Mouse (Mus musculus) gastrocnemius, postnatal 4 days (tissue): Measurements from ENCODE around the gene Cygb. TPM values are rescaled to one million over a fixed set of nuclear protein-coding genes. Genes with fewer than 3 reads are reported as not detected.
"Not testable (repeated sequence)": the region's sequence is repeated elsewhere in the genome, so short reads cannot be mapped to it uniquely, and the experiment has no call there.

Experiments
- DNase-seq, 2 experiments: peaks; one replicate each; pipeline ENCODE4 v3.0.0; 2021 to 2022; ENCODE audit warnings: low spot score in 2 of 2, mixed read lengths in 2 of 2
- total RNA-seq, 2 experiments: library from RNA; stranded (reverse); gene quantifications; 2 replicates each; pipeline ENCODE4 v1.2.3; 2021

Cygb gene
- total RNA-seq, 2 experiments from 2014 or later, result 26.5 to 30.5 TPM

DNA sequence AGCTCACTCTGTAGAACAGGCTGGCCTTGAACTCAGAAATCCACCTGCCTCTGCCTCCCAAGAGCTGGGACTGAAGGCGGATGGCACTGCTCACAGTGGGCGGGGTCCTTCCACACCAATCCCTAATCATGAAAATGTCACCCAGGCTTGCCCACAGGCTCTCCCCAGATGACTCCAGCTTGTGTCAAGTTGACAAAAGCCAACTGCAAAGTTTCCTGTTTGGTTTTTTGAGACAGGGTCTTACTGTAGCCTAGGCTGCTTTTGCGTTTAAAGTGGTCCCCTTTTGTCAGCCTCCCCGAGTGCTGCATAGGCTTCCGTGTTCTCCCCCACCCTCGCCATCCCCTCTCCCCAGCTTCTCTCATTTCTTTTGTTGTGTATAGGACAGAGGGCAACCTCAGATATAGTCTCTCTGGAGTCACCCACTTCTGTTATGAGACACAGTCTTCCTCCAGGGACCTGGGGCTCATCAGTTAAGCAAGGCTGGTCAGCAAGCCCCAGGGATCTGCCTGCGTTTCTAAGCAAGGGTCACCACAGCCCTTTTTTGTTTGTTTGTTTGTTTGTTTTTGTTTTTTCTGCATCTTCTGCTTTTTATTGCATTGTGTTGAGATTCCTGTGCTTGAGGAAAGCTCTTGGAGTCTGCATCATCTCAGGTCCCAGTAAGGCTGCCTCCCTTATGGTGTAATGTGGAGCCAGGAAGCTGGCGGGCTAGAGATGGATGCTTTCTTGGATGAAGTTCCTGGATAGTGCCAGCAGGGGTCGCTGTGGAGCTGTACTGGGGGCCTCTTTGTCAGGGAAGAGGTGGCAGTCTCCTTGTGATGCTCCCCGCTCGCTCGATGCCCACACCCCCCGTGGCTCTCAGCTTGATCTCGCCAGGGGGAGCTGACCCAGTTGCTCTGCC lies 11.2 kb downstream of the Cygb start:
- DNase-seq, result peak; percentile 88 to 90

- DNase-seq, result no peak
Observed at GRCm38 (mm10) chr11:116641731-116642130, 12.4 kb downstream of the Cygb start.

GRCm38 (mm10) chr11:116641168-116641567 lies 12.9 kb downstream of the Cygb start:
- peak in 1 of 2 experiments; percentile 40 for DNase-seq

- not testable (repeated sequence) for DNase-seq
Observed at GRCm38 (mm10) chr11:116636607-116637006, 17.5 kb downstream of the Cygb start.

- no peak for DNase-seq
Observed at GRCm38 (mm10) chr11:116632962-116633361, 21.2 kb downstream of the Cygb start.

DNA sequence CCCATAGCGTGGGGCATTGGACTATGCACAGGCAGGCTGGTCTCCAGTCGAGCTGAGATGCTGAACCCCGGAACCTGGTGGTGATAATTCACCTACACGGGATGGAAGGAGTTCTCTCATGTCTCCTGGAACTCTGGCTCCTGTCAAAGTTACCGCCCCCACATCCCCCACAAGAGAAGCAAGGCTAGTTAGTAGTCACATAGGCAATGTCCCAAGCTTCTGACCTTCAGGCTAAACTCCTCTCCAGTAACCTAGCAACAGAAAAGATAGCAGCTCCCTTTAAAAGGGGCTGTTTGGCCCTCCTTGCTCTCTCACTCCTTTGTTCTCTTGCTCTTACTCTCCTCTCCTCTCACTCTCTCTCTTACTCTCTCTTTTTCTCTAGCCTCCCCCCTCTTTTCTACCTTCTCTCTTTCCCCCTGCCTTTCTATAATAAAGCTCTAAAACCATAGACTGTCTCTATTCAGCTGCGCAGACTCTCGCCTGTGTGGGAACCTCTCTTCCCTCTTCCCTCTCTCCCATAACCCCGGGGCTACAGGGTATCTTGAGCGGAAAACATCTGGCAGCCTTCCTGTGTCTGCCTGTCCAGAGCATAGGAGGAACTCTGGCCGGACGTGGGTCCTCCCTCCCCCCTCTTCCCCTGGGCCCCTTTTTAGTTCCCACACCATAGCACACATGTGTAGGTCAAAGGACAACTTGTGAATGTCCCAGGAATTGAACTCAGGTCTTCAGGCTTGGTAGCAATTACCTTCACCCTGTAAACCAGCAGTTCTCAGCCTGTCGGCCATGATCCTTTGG lies 23.7 kb downstream of the Cygb start:
- DNase-seq, result no peak

GRCm38 (mm10) chr11:116629472-116629871 lies 24.6 kb downstream of the Cygb start:
- DNase-seq, result no peak

- DNase-seq, result peak; percentile 66 to 82
Observed at GRCm38 (mm10) chr11:116628712-116629111, 25.4 kb downstream of the Cygb start.

GRCm38 (mm10) chr11:116627072-116628020 lies 26.8 kb downstream of the Cygb start:
- DNase-seq, result peak in 1 of 2 experiments; percentile 37

DNA sequence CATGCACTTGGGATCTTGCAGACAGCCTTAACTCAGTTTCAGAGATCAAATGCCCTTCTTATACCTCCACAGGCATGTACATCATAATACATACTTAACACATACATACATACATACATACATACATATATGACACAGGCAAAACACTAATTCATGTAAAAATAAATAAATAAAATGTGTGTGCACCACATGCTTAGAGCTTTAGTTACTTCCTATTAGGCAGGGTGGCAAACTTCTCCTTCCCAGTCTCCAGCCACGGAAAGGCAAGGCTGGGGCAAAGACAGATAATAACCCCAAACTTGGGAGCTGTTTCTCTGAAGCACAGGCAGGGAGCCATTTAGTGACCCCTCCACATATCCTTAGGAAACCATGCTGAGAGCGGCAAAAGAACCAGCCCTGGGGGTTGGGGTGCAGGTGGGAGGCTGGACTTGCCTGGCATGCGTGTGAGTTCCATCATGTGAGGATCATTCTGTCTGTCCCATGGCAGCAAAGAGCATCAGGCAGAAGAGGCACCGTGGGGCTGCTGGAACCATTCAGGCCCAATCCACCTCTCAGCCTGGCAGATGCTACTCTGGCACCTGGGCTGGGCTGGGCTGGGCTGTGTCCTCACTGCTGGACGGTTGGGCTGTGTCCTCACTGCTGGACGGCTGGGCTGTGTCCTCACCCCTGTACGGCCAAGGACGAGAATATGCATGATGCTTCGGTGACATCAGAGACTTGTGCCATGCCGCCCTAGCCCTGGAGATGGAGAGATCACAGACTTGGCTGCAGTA lies 27.6 kb downstream of the Cygb start, which contains the start of gene Rhbdf2:
Gene Rhbdf2, minus strand, starts transcription at position 721 of the 773 bp plus-strand sequence.
- DNase-seq, result no peak

- peak in 1 of 2 experiments; percentile 54 for DNase-seq
Observed at GRCm38 (mm10) chr11:116625081-116626000, 28.8 kb downstream of the Cygb start.

DNA sequence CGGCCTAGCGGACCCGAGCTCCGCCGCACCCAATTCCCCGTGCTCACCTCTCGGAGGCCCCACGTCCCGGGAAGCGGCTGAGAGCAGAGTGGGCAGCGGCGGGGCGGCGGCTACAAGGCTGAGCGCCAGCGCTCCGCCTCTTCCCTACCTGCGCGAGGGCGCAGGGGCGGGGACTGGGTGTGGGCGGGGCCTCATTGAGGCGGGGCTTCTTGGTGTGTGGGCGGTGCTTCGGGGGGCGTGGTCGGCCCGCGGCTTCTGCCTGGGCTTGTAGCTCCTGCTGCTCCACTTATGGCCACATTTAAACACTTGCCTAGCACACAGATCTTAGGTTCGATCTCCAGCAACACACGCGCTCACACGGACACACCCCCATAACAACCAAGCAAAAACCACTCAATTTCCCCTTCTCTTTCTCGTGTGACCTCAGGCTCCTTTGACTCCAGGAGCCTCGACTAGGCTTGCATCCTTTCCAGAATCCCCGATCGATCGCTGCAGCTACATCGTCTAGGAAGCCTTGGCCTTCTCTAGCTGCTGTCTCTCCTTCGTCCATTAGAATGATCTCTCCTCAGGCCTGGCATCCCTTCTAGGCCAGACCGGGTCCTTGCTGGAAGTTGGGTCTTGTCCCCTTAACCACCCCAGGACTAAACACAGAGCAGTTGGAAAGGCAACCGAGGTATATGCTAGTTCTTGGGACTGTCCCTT lies 29.8 kb downstream of the Cygb start:
- DNase-seq, result peak; percentile 59 to 71

- no peak for DNase-seq
Observed at GRCm38 (mm10) chr11:116623281-116624124, 30.6 kb downstream of the Cygb start.

DNA sequence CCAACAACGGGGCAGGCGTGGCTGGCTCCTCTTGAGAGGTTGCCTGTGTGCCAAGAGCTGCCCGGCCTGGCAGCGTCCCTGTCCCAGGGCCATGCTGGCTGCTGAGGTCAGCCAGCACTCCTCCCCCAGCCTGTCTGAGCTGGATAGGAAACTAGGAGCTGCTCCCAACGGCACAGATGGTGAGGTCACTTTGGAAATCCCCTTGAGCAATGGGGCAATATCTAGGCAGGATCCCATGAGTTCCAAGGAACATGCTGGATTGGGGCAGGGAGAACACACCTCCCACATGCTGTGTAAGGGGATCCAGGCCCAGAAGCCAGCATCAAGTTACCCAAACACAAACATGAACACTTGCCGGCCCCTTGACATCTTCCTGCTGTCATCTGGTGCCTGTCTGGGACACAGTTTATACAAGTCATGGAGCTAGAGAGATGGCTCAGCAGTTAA lies 32.8 kb downstream of the Cygb start:
- peak in 1 of 2 experiments; percentile 73 for DNase-seq

- no peak for DNase-seq
Observed at GRCm38 (mm10) chr11:116620559-116621253, 33.4 kb downstream of the Cygb start.

GRCm38 (mm10) chr11:116620073-116620472 lies 34.0 kb downstream of the Cygb start:
- DNase-seq, result no peak

DNA sequence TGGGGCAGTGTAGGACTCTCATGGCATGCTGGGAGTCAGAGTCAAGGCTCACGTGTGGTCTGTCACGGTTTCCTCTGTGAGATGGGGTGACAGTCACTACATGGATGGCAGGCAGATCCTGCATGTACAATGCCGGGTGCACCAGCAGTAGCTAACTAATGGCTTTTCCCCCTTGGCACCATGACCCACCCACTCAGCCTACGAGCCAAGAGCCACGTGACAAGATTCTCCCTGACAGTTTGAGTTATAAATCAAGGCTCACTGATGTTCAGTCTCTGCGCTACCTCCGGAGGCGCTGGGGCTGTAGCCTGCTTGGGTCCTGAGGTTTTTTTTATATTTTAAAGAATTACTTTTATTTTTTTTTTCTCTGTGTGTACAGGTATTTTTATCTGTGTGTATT lies 34.6 kb downstream of the Cygb start:
- no peak for DNase-seq
